Mouse (Mus musculus) CH12.LX (cell line): ENCODE results near the gene Ankrd17.

Experiments used
- CHD1 ChIP-seq: IDR thresholded peaks from 2 replicates; pipeline ENCODE4 v1.6.1; 2012; ENCODE audit warnings: low read depth, low read length, improper control_type of control experiment, inconsistent platforms
- CHD2 ChIP-seq: IDR thresholded peaks from 2 replicates; pipeline ENCODE4 v1.6.1; 2011; ENCODE audit warnings: low read length, improper control_type of control experiment
- CTCF ChIP-seq, 2 experiments: IDR thresholded peaks in 1 of 2; conservative IDR thresholded peaks in 1 of 2; 2 replicates each; pipeline ENCODE4 v1.5.1; 2011 to 2012; ENCODE audit warnings: low read depth in 2 of 2, low read length in 2 of 2, improper control_type of control experiment in 1 of 2, inconsistent platforms in 1 of 2, mild to moderate bottlenecking in 1 of 2, moderate library complexity in 1 of 2
- E2F4 ChIP-seq: IDR thresholded peaks from 2 replicates; pipeline ENCODE4 v1.6.1; 2011; ENCODE audit warnings: low read depth, low read length, improper control_type of control experiment; ENCODE audit not compliant: insufficient replicate concordance
- EP300 ChIP-seq: IDR thresholded peaks from 2 replicates; pipeline ENCODE4 v1.6.1; 2011; ENCODE audit warnings: low read length, improper control_type of control experiment
- ETS1 ChIP-seq: conservative IDR thresholded peaks from 2 replicates; pipeline ENCODE4 v1.6.1; 2012; ENCODE audit warnings: low read depth, mild to moderate bottlenecking, inconsistent platforms, low read length, improper control_type of control experiment, moderate library complexity
- GABPA ChIP-seq: IDR thresholded peaks from 2 replicates; pipeline ENCODE4 v1.6.1; 2012; ENCODE audit warnings: low read depth, low read length, improper control_type of control experiment, inconsistent platforms; ENCODE audit not compliant: insufficient replicate concordance
- POLR2A ChIP-seq: IDR thresholded peaks from 2 replicates; pipeline ENCODE4 v1.6.1; 2011; ENCODE audit warnings: low read depth, mild to moderate bottlenecking, improper control_type of control experiment, low read length
- RAD21 ChIP-seq: IDR thresholded peaks from 2 replicates; pipeline ENCODE4 v1.6.1; 2011; ENCODE audit warnings: low read depth, mild to moderate bottlenecking, low read length, improper control_type of control experiment, moderate library complexity
- RCOR1 ChIP-seq: conservative IDR thresholded peaks from 2 replicates; pipeline ENCODE4 v1.6.1; 2012; ENCODE audit warnings: low read depth, mild to moderate bottlenecking, inconsistent platforms, low read length, improper control_type of control experiment
- SMC3 ChIP-seq: IDR thresholded peaks from 2 replicates; pipeline ENCODE4 v1.6.1; 2011; ENCODE audit warnings: low read depth, low read length, improper control_type of control experiment
- TCF12 ChIP-seq: IDR thresholded peaks from 2 replicates; pipeline ENCODE4 v1.6.1; 2014; ENCODE audit warnings: low read depth, mild to moderate bottlenecking, inconsistent platforms, low read length, improper control_type of control experiment
- USF2 ChIP-seq: conservative IDR thresholded peaks from 2 replicates; pipeline ENCODE4 v1.6.1; 2011; ENCODE audit warnings: low read depth, low read length, improper control_type of control experiment

DNA sequence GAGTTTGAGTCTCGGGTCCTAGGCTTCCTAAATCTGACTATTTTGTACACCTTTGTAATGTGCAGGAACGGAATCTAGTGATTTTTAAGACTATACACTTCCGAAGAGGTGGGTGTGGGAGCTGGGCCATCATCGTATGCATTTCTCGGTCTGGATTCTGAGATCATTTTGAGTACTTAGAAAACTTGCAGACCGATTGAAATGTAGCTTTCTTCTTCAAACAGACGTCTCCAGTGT lies 608 bp upstream of the Ankrd17 start, which contains the start of gene Gm9958:
- no peak for TF ChIP-seq CTCF (conservative IDR thresholded peaks at IDR 0.05 in 1 of 2, IDR thresholded peaks at IDR 0.05 in 1 of 2; ENCODE audit: low read depth in 2 of 2, low read length in 2 of 2)
- no peak for TF ChIP-seq USF2
- TF ChIP-seq CHD1: peak; percentile 51; the same call in 1 of the 2 replicates
- no peak for TF ChIP-seq EP300
- no peak for TF ChIP-seq RCOR1
- no peak for TF ChIP-seq POLR2A
- TF ChIP-seq ETS1: no peak
- no peak for TF ChIP-seq SMC3
- no peak for TF ChIP-seq E2F4
- no peak for TF ChIP-seq GABPA
- no peak for TF ChIP-seq RAD21
- no peak for TF ChIP-seq CHD2
- no peak for TF ChIP-seq TCF12
